Mouse (Mus musculus) embryo, embryonic 11.5 days (tissue): Measurements from ENCODE around the gene Camkk2.

Experiments
- DNase-seq: peaks from one replicate; pipeline ENCODE4 v3.0.0-alpha.2; 2012; ENCODE audit warnings: low read depth, low spot score

Gene Camkk2

GRCm38 (mm10) chr5:122736761-122737160 is 42.4 kb downstream of the Camkk2 start:
- DNase-seq = no peak

GRCm38 (mm10) chr5:122735853-122736252 is 43.4 kb downstream of the Camkk2 start:
- no peak for DNase-seq

- no peak for DNase-seq
These were observed 45.3 kb downstream of the Camkk2 start for GRCm38 (mm10) chr5:122733881-122734280.

- DNase-seq = no peak
These were observed 47.1 kb downstream of the Camkk2 start for GRCm38 (mm10) chr5:122731991-122732673.

GRCm38 (mm10) chr5:122731321-122731720 is 47.9 kb downstream of the Camkk2 start:
- DNase-seq = no peak

GRCm38 (mm10) chr5:122730776-122731175 is 48.4 kb downstream of the Camkk2 start:
- DNase-seq = no peak

- DNase-seq = no peak
These were observed 52.1 kb downstream of the Camkk2 start for GRCm38 (mm10) chr5:122727096-122727495.

GRCm38 (mm10) chr5:122726595-122726994 is 52.6 kb downstream of the Camkk2 start:
- no peak for DNase-seq

GRCm38 (mm10) chr5:122726068-122726467 is 53.1 kb downstream of the Camkk2 start:
- DNase-seq = peak; percentile 72

GRCm38 (mm10) chr5:122725453-122725852 is 53.8 kb downstream of the Camkk2 start:
- DNase-seq = no peak

GRCm38 (mm10) chr5:122719168-122719567 is 60.0 kb downstream of the Camkk2 start:
- DNase-seq = no peak

- DNase-seq = no peak
These were observed 60.8 kb downstream of the Camkk2 start for GRCm38 (mm10) chr5:122718400-122718799.

- no peak for DNase-seq
These were observed 62.4 kb downstream of the Camkk2 start for GRCm38 (mm10) chr5:122716793-122717192.

- DNase-seq = no peak
These were observed 63.5 kb downstream of the Camkk2 start for GRCm38 (mm10) chr5:122715723-122716122.

- no peak for DNase-seq
These were observed 70.4 kb downstream of the Camkk2 start for GRCm38 (mm10) chr5:122708819-122709218.

GRCm38 (mm10) chr5:122707276-122708181 is 71.7 kb downstream of the Camkk2 start, which contains the start of gene P2rx4:
Gene P2rx4 (plus strand): TSS chr5:122707544.
- peak; percentile 53 for DNase-seq

- no peak for DNase-seq
These were observed 72.3 kb downstream of the Camkk2 start for GRCm38 (mm10) chr5:122706917-122707275.

- DNase-seq = no peak
These were observed 74.0 kb downstream of the Camkk2 start for GRCm38 (mm10) chr5:122705174-122705573.

- DNase-seq = no peak
These were observed 74.6 kb downstream of the Camkk2 start for GRCm38 (mm10) chr5:122704571-122704970.

GRCm38 (mm10) chr5:122703574-122703973 is 75.6 kb downstream of the Camkk2 start:
- DNase-seq = no peak

- DNase-seq = no peak
These were observed 77.1 kb downstream of the Camkk2 start for GRCm38 (mm10) chr5:122702156-122702555.

GRCm38 (mm10) chr5:122700837-122701212 is 78.4 kb downstream of the Camkk2 start:
- DNase-seq = no peak
